Mouse (Mus musculus) forebrain, postnatal 0 days (tissue): ENCODE data around the gene Olfr556. TPM values are rescaled to one million over a fixed set of nuclear protein-coding genes. Genes with fewer than 3 reads are reported as not detected.

Source experiments
- ATAC-seq: fragments of 200-750 bp; cut with Nextera tagmentation; 2 replicates; pipeline ENCODE4 v1.8.0; 2017; ENCODE audit warnings: mild to moderate bottlenecking, moderate library complexity
- DNase-seq: peaks from one replicate; pipeline ENCODE4 v3.0.0-alpha.2; 2015
- H3K27ac ChIP-seq: fragments of 300-500 bp; sonication (generic); 2 replicates; pipeline ENCODE4 v1.5.1; 2014; ENCODE audit warnings: low read depth, mild to moderate bottlenecking, antibody characterized with exemption, low read length, moderate library complexity, mixed read lengths
- H3K27me3 ChIP-seq: fragments of 300-500 bp; sonication (generic); 2 replicates; pipeline ENCODE4 v1.6.1; 2014; ENCODE audit warnings: mild to moderate bottlenecking, low read length, mixed read lengths; ENCODE audit not compliant: insufficient read depth
- H3K36me3 ChIP-seq: fragments of 300-500 bp; sonication (generic); 2 replicates; pipeline ENCODE4 v1.6.1; 2014; ENCODE audit warnings: mild to moderate bottlenecking, moderate library complexity; ENCODE audit not compliant: insufficient read depth
- H3K4me1 ChIP-seq: fragments of 300-500 bp; sonication (generic); 2 replicates; pipeline ENCODE4 v1.6.1; 2014; ENCODE audit warnings: antibody characterized with exemption; ENCODE audit not compliant: insufficient read depth
- H3K4me2 ChIP-seq: fragments of 300-500 bp; sonication (generic); 2 replicates; pipeline ENCODE4 v1.6.1; 2014; ENCODE audit warnings: low read depth, mild to moderate bottlenecking, moderate library complexity
- H3K4me3 ChIP-seq: fragments of 300-500 bp; sonication (generic); 2 replicates; pipeline ENCODE4 v1.5.1; 2014; ENCODE audit warnings: low read depth, low read length, mixed read lengths
- H3K9ac ChIP-seq: fragments of 300-500 bp; sonication (generic); 2 replicates; pipeline ENCODE4 v1.6.1; 2014; ENCODE audit warnings: mild to moderate bottlenecking
- H3K9me3 ChIP-seq: fragments of 300-500 bp; sonication (generic); 2 replicates; pipeline ENCODE4 v1.6.1; 2016; ENCODE audit warnings: low read length
- CTCF ChIP-seq: sonication (generic); IDR thresholded peaks from 2 replicates; pipeline ENCODE4 v1.5.1; 2016; ENCODE audit warnings: antibody characterized with exemption, control low read depth, low read depth
- WGBS: fragments of 180-500 bp; shearing (Covaris S2); extraction: QIAGEN DNeasy Blood & Tissue Kit; methylation state at CpG from one replicate; pipeline ENCODE4 v1.1.7; 2014; 5-methylcytosine and 5-hydroxymethylcytosine counted together
- polyA plus RNA-seq: library from polyadenylated mRNA; unstranded; fragments of >200 nt; fragmentation: Nextera tagmentation; extraction: Ambion mirVana; gene quantifications from 2 replicates; pipeline ENCODE4 v1.2.1, GENCODE M21; 2015
- total RNA-seq: library from RNA; depleted of rRNA; stranded (reverse); fragments of >200 nt; gene quantifications from 2 replicates; pipeline ENCODE4 v1.2.3, GENCODE M21; 2014; rRNA removed

The Olfr556 gene
- total and polyA plus RNA-seq, 2 experiments from 2014 or later, result not detected

- no peak within 1 kb of the TSS for H3K27ac ChIP-seq
- ATAC-seq (no peak), DNase-seq (no peak)
- TF ChIP-seq CTCF, result no peak
- no peaks in the 10 kb centered on the region for H3K36me3 ChIP-seq
- H3K9me3 ChIP-seq, result no peaks in the 10 kb centered on the region
- H3K4me3 ChIP-seq, result no peak within 1 kb of the TSS
- H3K9ac ChIP-seq, result no peak within 1 kb of the TSS
- H3K4me1 ChIP-seq, result no peaks in the 10 kb centered on the region
- 28% methylated on average over 1 of the region's 1 CpGs for WGBS
- no peak within 1 kb of the TSS for H3K4me2 ChIP-seq
- no peaks in the 10 kb centered on the region for H3K27me3 ChIP-seq
These were observed 54.3 kb downstream of the Olfr556 start, which contains the start of gene Olfr33 for GRCm38 (mm10) chr7:102718970-102719369. Gene Olfr33, minus strand, starts transcription at chr7:102719070.

Other genes starting within 250 kb of the Olfr556 start
- 31.9 and 40.0 TPM in 2 replicates for gene Rrm1, start 223.2 kb upstream of the Olfr556 start, total RNA-seq
- gene Rrm1, start 223.2 kb upstream of the Olfr556 start, polyA plus RNA-seq, result 25.6 and 30.9 TPM in 2 replicates
- gene Olfr543, start 183.2 kb upstream of the Olfr556 start, total RNA-seq, result not detected in 2 replicates
- 0.23 and 0.25 TPM in 2 replicates for gene Olfr543, start 183.2 kb upstream of the Olfr556 start, polyA plus RNA-seq
- not detected in 2 replicates for gene Olfr544, start 176.6 kb upstream of the Olfr556 start, total RNA-seq
- 0.04 and 0.05 TPM in 2 replicates for gene Olfr544, start 176.6 kb upstream of the Olfr556 start, polyA plus RNA-seq
- gene Olfr545, start 165.3 kb upstream of the Olfr556 start, total RNA-seq, result 0.24 TPM in 1 of 2 replicates, not detected in the other
- gene Olfr545, start 165.3 kb upstream of the Olfr556 start, polyA plus RNA-seq, result 0.05 and 0.08 TPM in 2 replicates
- not detected in 2 replicates for gene Olfr547, start 130.2 kb upstream of the Olfr556 start, total RNA-seq
- not detected in 2 replicates for gene Olfr547, start 130.2 kb upstream of the Olfr556 start, polyA plus RNA-seq
- gene Olfr548-ps1, start 124.0 kb upstream of the Olfr556 start, total RNA-seq, result not detected in 2 replicates
- not detected in 2 replicates for gene Olfr548-ps1, start 124.0 kb upstream of the Olfr556 start, polyA plus RNA-seq
- not detected in 2 replicates for gene Olfr549, start 115.0 kb upstream of the Olfr556 start, total RNA-seq
- not detected in 2 replicates for gene Olfr549, start 115.0 kb upstream of the Olfr556 start, polyA plus RNA-seq
- gene Trim21, start 99.4 kb upstream of the Olfr556 start, total RNA-seq, result 1.5 and 3.5 TPM in 2 replicates
- gene Trim21, start 99.4 kb upstream of the Olfr556 start, polyA plus RNA-seq, result 0.30 and 0.38 TPM in 2 replicates
- gene Olfr550, start 93.5 kb upstream of the Olfr556 start, total RNA-seq, result not detected in 2 replicates
- gene Olfr550, start 93.5 kb upstream of the Olfr556 start, polyA plus RNA-seq, result not detected in 2 replicates
- gene Olfr551, start 73.0 kb upstream of the Olfr556 start, total RNA-seq, result not detected in 2 replicates
- not detected in 2 replicates for gene Olfr551, start 73.0 kb upstream of the Olfr556 start, polyA plus RNA-seq
- gene Olfr552, start 67.1 kb upstream of the Olfr556 start, total RNA-seq, result not detected in 2 replicates
- not detected in 2 replicates for gene Olfr552, start 67.1 kb upstream of the Olfr556 start, polyA plus RNA-seq
- gene Olfr553, start 46.7 kb upstream of the Olfr556 start, total RNA-seq, result not detected in 2 replicates
- not detected in 2 replicates for gene Olfr553, start 46.7 kb upstream of the Olfr556 start, polyA plus RNA-seq
- not detected in 2 replicates for gene Olfr554, start 26.5 kb upstream of the Olfr556 start, total RNA-seq
- not detected in 2 replicates for gene Olfr554, start 26.5 kb upstream of the Olfr556 start, polyA plus RNA-seq
- gene Olfr555, start 6.1 kb upstream of the Olfr556 start, total RNA-seq, result not detected in 2 replicates
- not detected in 2 replicates for gene Olfr555, start 6.1 kb upstream of the Olfr556 start, polyA plus RNA-seq
- gene Trim68, start 22.4 kb downstream of the Olfr556 start, total RNA-seq, result 4.2 and 6.8 TPM in 2 replicates
- 2.2 and 4.0 TPM in 2 replicates for gene Trim68, start 22.4 kb downstream of the Olfr556 start, polyA plus RNA-seq
- gene Olfr557, start 31.0 kb downstream of the Olfr556 start, total RNA-seq, result not detected in 2 replicates
- gene Olfr557, start 31.0 kb downstream of the Olfr556 start, polyA plus RNA-seq, result not detected in 2 replicates
- not detected in 2 replicates for gene Olfr558, start 37.3 kb downstream of the Olfr556 start, total RNA-seq
- gene Olfr558, start 37.3 kb downstream of the Olfr556 start, polyA plus RNA-seq, result 0.04 TPM in 1 of 2 replicates, not detected in the other
- not detected in 2 replicates for gene Olfr33, start 54.2 kb downstream of the Olfr556 start, total RNA-seq
- gene Olfr33, start 54.2 kb downstream of the Olfr556 start, polyA plus RNA-seq, result not detected in 2 replicates
- not detected in 2 replicates for gene Olfr559, start 62.6 kb downstream of the Olfr556 start, total RNA-seq
- gene Olfr559, start 62.6 kb downstream of the Olfr556 start, polyA plus RNA-seq, result not detected in 2 replicates
- gene Olfr560, start 94.5 kb downstream of the Olfr556 start, total RNA-seq, result not detected in 2 replicates
- not detected in 2 replicates for gene Olfr560, start 94.5 kb downstream of the Olfr556 start, polyA plus RNA-seq
- gene Olfr78, start 94.6 kb downstream of the Olfr556 start, total RNA-seq, result not detected in 2 replicates
- 0.04 TPM in 1 of 2 replicates, not detected in the other for gene Olfr78, start 94.6 kb downstream of the Olfr556 start, polyA plus RNA-seq
- gene Olfr561, start 106.3 kb downstream of the Olfr556 start, total RNA-seq, result not detected in 2 replicates
- not detected in 2 replicates for gene Olfr561, start 106.3 kb downstream of the Olfr556 start, polyA plus RNA-seq
- not detected in 2 replicates for gene Olfr564, start 138.6 kb downstream of the Olfr556 start, total RNA-seq
- not detected in 2 replicates for gene Olfr564, start 138.6 kb downstream of the Olfr556 start, polyA plus RNA-seq
- not detected in 2 replicates for gene Olfr566, start 193.9 kb downstream of the Olfr556 start, total RNA-seq
- gene Olfr566, start 193.9 kb downstream of the Olfr556 start, polyA plus RNA-seq, result not detected in 2 replicates
- gene Olfr568, start 212.2 kb downstream of the Olfr556 start, total RNA-seq, result not detected in 2 replicates
- not detected in 2 replicates for gene Olfr568, start 212.2 kb downstream of the Olfr556 start, polyA plus RNA-seq
- not detected in 2 replicates for gene Olfr569, start 226.0 kb downstream of the Olfr556 start, total RNA-seq
- not detected in 2 replicates for gene Olfr569, start 226.0 kb downstream of the Olfr556 start, polyA plus RNA-seq
- gene Olfr570, start 229.7 kb downstream of the Olfr556 start, total RNA-seq, result not detected in 2 replicates
- 0.23 TPM in 1 of 2 replicates, not detected in the other for gene Olfr570, start 229.7 kb downstream of the Olfr556 start, polyA plus RNA-seq